Mouse (Mus musculus) frontal cortex, postnatal 25 days (tissue): Measurements from ENCODE around the gene Spdya.
"Not testable (repeated sequence)": the region's sequence is repeated elsewhere in the genome, so short reads cannot be mapped to it uniquely, and the experiment has no call there.

ENCODE experiments used
- DNase-seq, 2 experiments: peaks; one replicate each; pipeline ENCODE4 v3.0.0; 2022; ENCODE audit warnings: low spot score in 2 of 2

Spdya gene

GRCm38 (mm10) chr17:71633350-71633749, 81.5 kb downstream of the Spdya start:
- no peak for DNase-seq

- DNase-seq, result no peak
These were observed 84.9 kb downstream of the Spdya start for GRCm38 (mm10) chr17:71636786-71637185.

- no peak for DNase-seq
These were observed 85.9 kb downstream of the Spdya start for GRCm38 (mm10) chr17:71637750-71638265.

GRCm38 (mm10) chr17:71639056-71639455, 87.2 kb downstream of the Spdya start:
- DNase-seq, result not testable (repeated sequence)
